Mouse (Mus musculus) liver (tissue): ENCODE results near the gene 2310009B15Rik.

Experiments used
- DNase-seq: peaks from one replicate; pipeline ENCODE4 v3.0.0-alpha.2; 2020; ENCODE audit warnings: mixed read lengths

Gene 2310009B15Rik

DNA sequence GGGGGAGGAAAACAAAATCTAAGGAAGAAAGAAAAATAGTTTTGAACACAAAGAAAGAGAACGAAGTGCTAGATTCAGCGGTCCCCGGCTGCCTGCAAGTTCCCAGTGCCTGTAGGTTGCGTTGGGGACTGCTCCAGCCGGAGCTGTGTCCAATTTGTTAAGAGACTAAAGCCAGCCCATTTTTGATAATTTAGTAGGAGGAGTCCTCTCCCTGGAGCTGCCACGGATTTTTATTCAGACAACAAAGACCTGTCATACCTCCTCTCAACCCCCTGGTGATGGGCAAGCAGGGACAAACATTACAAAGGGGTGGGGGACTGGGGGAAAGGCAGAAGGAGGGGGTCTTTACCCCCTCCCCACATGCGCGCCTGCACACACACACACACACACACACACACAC is 14.3 kb downstream of the 2310009B15Rik start:
- no peak for DNase-seq

DNA sequence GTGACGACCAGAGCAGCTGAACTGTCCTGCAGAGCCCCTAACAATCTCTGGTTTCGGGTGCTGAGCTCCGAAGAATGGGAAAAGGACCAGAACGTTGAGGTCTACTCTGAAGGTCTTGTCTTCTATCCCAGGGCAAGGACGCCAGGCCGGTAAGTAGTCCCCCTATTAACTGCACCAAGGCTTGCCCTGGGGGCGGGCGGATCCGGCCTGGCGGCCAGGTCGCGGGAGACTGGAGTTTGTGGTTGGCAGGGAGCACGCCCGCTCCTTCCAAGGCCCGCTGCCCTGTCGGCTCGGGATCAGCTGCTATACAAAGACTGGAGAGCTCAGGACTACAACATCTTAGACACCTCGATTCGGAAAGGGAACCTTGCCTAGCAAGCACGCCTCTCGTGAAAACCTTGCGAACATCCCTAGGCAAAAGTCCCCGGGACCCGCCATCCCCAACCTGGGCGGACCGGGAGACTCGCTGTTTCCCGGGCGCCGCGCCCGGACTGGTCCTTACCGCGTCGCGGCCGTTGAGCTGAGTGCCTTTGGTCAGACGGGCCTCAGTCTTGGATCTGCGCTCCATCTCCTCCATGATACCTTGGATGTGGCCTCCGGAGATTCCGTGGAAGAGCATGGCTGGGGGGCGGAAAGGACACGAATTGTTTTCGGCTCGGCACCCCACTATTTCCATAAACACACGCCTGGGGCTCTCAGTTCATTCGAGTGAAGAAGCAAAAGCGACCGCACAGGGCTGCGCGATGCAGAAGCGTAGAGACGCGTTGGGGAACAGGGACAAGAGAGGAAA is 15.2 kb downstream of the 2310009B15Rik start:
- DNase-seq = no peak

- DNase-seq = no peak
These were observed 16.0 kb downstream of the 2310009B15Rik start for GRCm38 (mm10) chr1:138840440-138841305.

DNA sequence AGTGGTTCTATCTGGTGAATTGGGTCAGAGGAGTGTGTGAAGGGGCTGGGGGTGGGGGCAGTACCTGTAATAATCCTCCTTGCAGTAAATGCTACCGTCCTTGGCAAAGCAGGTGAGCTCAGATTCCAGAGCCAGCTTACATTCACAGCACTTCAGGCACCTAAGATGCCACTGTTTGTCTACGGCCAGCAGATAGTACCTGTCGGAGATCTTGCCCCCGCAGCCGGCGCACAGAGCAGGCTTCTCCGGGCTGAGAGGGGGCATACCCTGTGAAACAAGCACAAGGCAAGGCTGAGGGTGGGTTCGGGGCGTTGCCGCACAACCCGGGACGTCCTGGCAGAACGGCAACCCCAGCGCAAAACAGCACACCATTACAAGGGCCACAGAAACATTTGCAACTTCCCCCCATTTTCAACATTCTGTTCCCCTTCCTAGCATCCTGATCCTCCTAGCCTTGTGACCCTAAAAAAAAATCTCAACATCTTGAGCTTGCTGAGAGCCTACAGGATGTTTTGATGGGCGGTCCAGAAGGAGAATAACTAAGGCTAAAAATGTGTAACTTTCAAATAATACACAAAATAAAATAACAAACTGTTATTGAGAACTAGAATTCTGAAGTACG is 16.7 kb downstream of the 2310009B15Rik start:
- no peak for DNase-seq

DNA sequence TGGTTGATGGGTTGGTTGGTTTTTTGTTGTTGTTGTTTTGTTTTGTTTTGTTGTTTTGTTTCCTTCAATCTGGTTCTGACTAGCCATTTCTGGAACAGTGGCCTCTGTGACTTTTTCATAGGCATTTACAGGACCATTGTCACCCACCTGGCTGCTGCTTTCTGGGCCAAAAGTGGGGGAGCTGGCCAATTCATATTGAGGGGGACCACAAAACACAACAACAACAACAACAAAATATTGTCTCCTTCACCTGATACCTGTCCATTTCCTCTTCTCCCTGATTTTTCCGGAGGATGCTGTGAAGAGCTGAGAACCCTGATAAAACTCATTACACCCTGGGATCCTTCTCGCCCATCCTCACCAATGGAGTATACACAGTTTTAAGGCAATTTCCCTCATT is 17.4 kb downstream of the 2310009B15Rik start:
- DNase-seq = no peak

- no peak for DNase-seq
These were observed 18.6 kb downstream of the 2310009B15Rik start for GRCm38 (mm10) chr1:138837786-138838743.

DNA sequence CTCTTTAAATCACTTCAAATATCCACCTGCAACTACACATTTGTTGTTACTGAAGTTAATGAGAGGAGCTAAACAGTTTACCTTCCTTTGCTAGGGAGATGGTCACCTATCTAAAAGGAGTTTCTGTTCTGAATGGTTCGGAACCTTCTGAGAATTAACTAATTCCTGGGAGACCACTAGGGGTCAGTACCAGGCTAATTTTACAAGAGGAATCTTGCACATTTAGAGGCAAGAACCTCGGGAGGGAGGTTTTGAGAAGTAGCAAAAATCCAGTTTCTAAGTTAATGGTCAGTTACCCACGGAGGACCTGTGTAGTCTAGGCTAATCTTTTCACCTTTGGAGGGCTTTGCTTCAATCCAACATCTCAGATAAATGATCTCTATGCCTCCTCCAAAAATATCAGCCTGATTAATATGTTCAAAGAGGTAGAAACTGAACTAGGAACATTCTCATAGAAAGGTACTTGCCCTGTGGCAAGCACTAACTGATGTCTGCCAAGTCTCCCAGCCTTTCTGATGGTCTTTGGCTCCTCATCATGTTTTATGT is 21.2 kb downstream of the 2310009B15Rik start:
- DNase-seq = no peak

DNA sequence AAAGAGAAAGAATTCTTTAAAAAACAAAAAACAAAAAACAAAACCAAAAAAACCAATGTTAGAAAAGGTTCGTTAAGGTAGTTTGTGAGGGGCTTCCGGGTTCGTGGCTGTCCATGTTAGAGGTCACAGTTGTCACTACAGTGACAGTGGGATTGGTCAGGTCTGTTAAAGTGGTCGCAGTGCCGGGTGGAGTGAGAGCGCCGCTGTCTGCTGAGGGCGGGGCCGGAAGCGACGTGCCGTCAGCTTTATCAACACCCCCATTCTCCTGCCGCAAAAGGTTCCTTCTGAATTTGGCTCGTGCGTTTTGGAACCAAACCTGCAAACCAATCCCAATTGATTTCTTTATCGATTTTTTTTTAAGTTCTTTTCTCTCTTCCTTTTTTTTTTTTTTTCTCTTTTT is 25.3 kb downstream of the 2310009B15Rik start:
- DNase-seq = peak; percentile 71

GRCm38 (mm10) chr1:138826841-138827240 is 29.8 kb downstream of the 2310009B15Rik start:
- DNase-seq = no peak

GRCm38 (mm10) chr1:138822985-138823322 is 33.7 kb downstream of the 2310009B15Rik start:
- no peak for DNase-seq

- DNase-seq = no peak
These were observed 34.2 kb downstream of the 2310009B15Rik start for GRCm38 (mm10) chr1:138822255-138822984.
